Mouse (Mus musculus): Measurements from ENCODE around the gene Olfr1280. TPM values are rescaled to one million over a fixed set of nuclear protein-coding genes. Genes with fewer than 3 reads are reported as not detected.
"Not testable (repeated sequence)": the region's sequence is repeated elsewhere in the genome, so short reads cannot be mapped to it uniquely, and the experiment has no call there.

Olfr1280 gene
- polyA plus RNA-seq, 2 experiments: not detected

GRCm38 (mm10) chr2:111326220-111326619 is 12.4 kb downstream of the Olfr1280 start, which contains the start of gene Olfr1281:
TSS of gene Olfr1281 (plus strand) at chr2:111326520.
- Histone ChIP-seq H3K4me3 (ENCODE audit: insufficient read depth in 1 of 2, low read depth in 2 of 2, low read length in 2 of 2) (no peak within 1 kb of the TSS), H3K4me2 (ENCODE audit: low read depth) (no peak within 1 kb of the TSS), H3K27ac (no peak within 1 kb of the TSS), H3K27me3 (ENCODE audit: control insufficient read depth, insufficient read depth, low read length) (no peaks in the 10 kb centered on the region), H3K36me3 (replicated peaks; ENCODE audit: control insufficient read depth, insufficient read depth, low read depth) (no peaks in the 10 kb centered on the region), H3K4me1 (replicated peaks; ENCODE audit: control insufficient read depth in 2 of 2, insufficient read depth in 2 of 2, low read length in 1 of 2) (no peaks in the 10 kb centered on the region), H3K9me3 (ENCODE audit: control insufficient read depth, low read length) (no peaks in the 10 kb centered on the region), H3K9ac (replicated peaks) (no peak within 1 kb of the TSS)
- DNase-seq (ENCODE audit: low read depth in 3 of 3, low spot score in 3 of 3): no peak
- 42% methylated on average over 2 of the region's 2 CpGs for WGBS (ENCODE audit: insufficient replicate concordance)
- ATAC-seq (ENCODE audit: insufficient read depth): no peak
- TF ChIP-seq EP300 (IDR thresholded peaks at IDR 0.05; ENCODE audit: low read depth) (no peak), CTCF (IDR thresholded peaks at IDR 0.05; ENCODE audit: low read depth) (no peak)

DNA sequence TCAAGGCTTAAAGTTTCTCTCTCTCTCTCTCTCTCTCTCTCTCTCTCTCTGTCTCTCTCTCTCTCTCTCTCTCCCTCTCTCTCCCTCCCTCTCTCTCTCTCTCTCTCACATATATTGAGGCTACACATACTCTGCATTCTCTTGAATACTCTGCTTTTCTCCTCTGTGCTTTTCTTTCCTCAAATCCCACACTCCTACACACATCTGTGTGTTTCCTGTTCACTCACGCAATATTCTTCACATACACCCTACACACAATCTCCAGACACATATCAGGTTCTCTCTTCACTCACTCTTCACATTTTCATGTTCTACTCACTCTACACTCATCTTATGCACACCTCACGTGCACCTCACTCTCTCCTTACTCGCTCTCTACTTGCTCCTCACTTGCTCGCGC is 19.9 kb downstream of the Olfr1280 start:
- not testable (repeated sequence) for H3K4me1 ChIP-seq (replicated peaks; ENCODE audit: control insufficient read depth in 2 of 2, insufficient read depth in 2 of 2, low read length in 1 of 2); H3K36me3 ChIP-seq (replicated peaks; ENCODE audit: control insufficient read depth, insufficient read depth, low read depth); H3K9ac ChIP-seq (replicated peaks); H3K4me2 ChIP-seq (ENCODE audit: low read depth); ATAC-seq (ENCODE audit: insufficient read depth); DNase-seq (ENCODE audit: low read depth in 3 of 3, low spot score in 3 of 3); H3K27me3 ChIP-seq (ENCODE audit: control insufficient read depth, insufficient read depth, low read length); H3K9me3 ChIP-seq (ENCODE audit: control insufficient read depth, low read length); H3K4me3 ChIP-seq (ENCODE audit: insufficient read depth in 1 of 2, low read depth in 2 of 2, low read length in 2 of 2); H3K27ac ChIP-seq
- 69% methylated on average over 5 of the region's 5 CpGs for WGBS (ENCODE audit: insufficient replicate concordance)

- whole genome bisulfite sequencing (ENCODE audit: insufficient replicate concordance): 37% methylated on average over 2 of the region's 2 CpGs
- ATAC-seq (ENCODE audit: insufficient read depth): no peak
- no peak within 1 kb of the TSS for H3K27ac ChIP-seq
- H3K4me3 ChIP-seq (ENCODE audit: insufficient read depth in 1 of 2, low read depth in 2 of 2, low read length in 2 of 2): no peak within 1 kb of the TSS
- DNase-seq (ENCODE audit: low read depth in 3 of 3, low spot score in 3 of 3): no peak
- H3K4me1 ChIP-seq (replicated peaks; ENCODE audit: control insufficient read depth in 2 of 2, insufficient read depth in 2 of 2, low read length in 1 of 2): no peaks in the 10 kb centered on the region
- no peaks in the 10 kb centered on the region for H3K9me3 ChIP-seq (ENCODE audit: control insufficient read depth, low read length)
- no peaks in the 10 kb centered on the region for H3K27me3 ChIP-seq (ENCODE audit: control insufficient read depth, insufficient read depth, low read length)
- H3K36me3 ChIP-seq (replicated peaks; ENCODE audit: control insufficient read depth, insufficient read depth, low read depth): no peaks in the 10 kb centered on the region
- TF ChIP-seq EP300 (IDR thresholded peaks at IDR 0.05; ENCODE audit: low read depth) (no peak), CTCF (IDR thresholded peaks at IDR 0.05; ENCODE audit: low read depth) (no peak)
- no peak within 1 kb of the TSS for H3K4me2 ChIP-seq (ENCODE audit: low read depth)
- H3K9ac ChIP-seq (replicated peaks): no peak within 1 kb of the TSS
These were observed 22.2 kb downstream of the Olfr1280 start, which contains the start of gene Olfr1282 for GRCm38 (mm10) chr2:111335976-111336375. TSS of gene Olfr1282 (minus strand) at chr2:111336076.

DNA sequence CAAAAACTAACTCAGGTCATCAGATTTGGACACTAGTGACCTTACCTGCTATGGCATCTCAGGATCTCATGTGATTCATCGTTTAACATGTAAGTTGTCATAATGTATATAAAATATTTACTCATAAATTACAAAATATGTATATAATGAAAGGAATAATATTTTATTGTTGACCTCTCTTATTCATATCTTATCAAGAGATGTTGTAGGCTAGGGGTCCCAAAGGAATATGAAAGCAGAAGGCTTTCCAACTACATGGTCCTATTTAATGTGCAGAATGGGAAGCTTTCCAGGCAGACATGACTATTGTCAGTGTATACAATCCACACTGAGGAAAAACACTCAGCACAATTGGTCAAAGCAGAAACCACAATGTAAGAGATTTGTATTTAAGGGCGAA is 52.7 kb downstream of the Olfr1280 start, which contains the start of gene Olfr1283:
Gene Olfr1283 (plus strand): TSS at position 301 of the 400 bp plus-strand sequence.
- WGBS (ENCODE audit: insufficient replicate concordance): 43% methylated on average over 2 of the region's 2 CpGs
- H3K9ac ChIP-seq (replicated peaks): no peak within 1 kb of the TSS
- no peaks in the 10 kb centered on the region for H3K27me3 ChIP-seq (ENCODE audit: control insufficient read depth, insufficient read depth, low read length)
- ATAC-seq (ENCODE audit: insufficient read depth): no peak
- no peak within 1 kb of the TSS for H3K4me3 ChIP-seq (ENCODE audit: insufficient read depth in 1 of 2, low read depth in 2 of 2, low read length in 2 of 2)
- no peaks in the 10 kb centered on the region for H3K4me1 ChIP-seq (replicated peaks; ENCODE audit: control insufficient read depth in 2 of 2, insufficient read depth in 2 of 2, low read length in 1 of 2)
- no peaks in the 10 kb centered on the region for H3K9me3 ChIP-seq (ENCODE audit: control insufficient read depth, low read length)
- H3K4me2 ChIP-seq (ENCODE audit: low read depth): no peak within 1 kb of the TSS
- TF ChIP-seq CTCF (IDR thresholded peaks at IDR 0.05; ENCODE audit: low read depth) (no peak), EP300 (IDR thresholded peaks at IDR 0.05; ENCODE audit: low read depth) (no peak)
- no peak for DNase-seq (ENCODE audit: low read depth in 3 of 3, low spot score in 3 of 3)
- H3K36me3 ChIP-seq (replicated peaks; ENCODE audit: control insufficient read depth, insufficient read depth, low read depth): no peaks in the 10 kb centered on the region
- no peak within 1 kb of the TSS for H3K27ac ChIP-seq

DNA sequence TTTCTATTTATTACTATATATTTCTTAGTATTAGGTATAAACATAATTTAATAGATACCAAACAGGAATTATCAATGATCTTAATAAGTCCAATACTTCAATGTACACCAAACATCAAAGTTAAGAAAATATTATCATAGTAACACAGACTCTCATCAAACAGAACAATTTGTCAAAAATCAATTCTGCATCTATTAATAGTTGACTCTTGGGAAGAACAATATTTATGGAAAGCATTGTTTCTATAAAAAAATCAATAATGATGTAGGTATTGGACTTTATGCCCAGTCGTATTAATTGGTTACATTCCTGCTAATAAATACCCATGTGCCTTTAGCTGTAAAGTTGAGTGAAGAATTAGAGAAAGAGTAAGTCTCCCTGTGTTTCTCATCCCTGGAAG is 61.4 kb downstream of the Olfr1280 start, which contains the start of gene Olfr1284:
Gene Olfr1284 (plus strand): TSS at position 301 of the 400 bp plus-strand sequence.
- WGBS (ENCODE audit: insufficient replicate concordance): 69% methylated on average over 1 of the region's 1 CpGs
- TF ChIP-seq EP300 (IDR thresholded peaks at IDR 0.05; ENCODE audit: low read depth) (no peak), CTCF (IDR thresholded peaks at IDR 0.05; ENCODE audit: low read depth) (no peak)
- ATAC-seq (ENCODE audit: insufficient read depth): no peak

More for the DNA sequence above, 61.4 kb downstream of the Olfr1280 start, which contains the start of gene Olfr1284:
- Histone ChIP-seq H3K4me3 (ENCODE audit: insufficient read depth in 1 of 2, low read depth in 2 of 2, low read length in 2 of 2) (no peak within 1 kb of the TSS), H3K27ac (no peak within 1 kb of the TSS), H3K4me2 (ENCODE audit: low read depth) (no peak within 1 kb of the TSS), H3K4me1 (replicated peaks; ENCODE audit: control insufficient read depth in 2 of 2, insufficient read depth in 2 of 2, low read length in 1 of 2) (no peaks in the 10 kb centered on the region), H3K27me3 (ENCODE audit: control insufficient read depth, insufficient read depth, low read length) (no peaks in the 10 kb centered on the region), H3K9ac (replicated peaks) (no peak within 1 kb of the TSS), H3K36me3 (replicated peaks; ENCODE audit: control insufficient read depth, insufficient read depth, low read depth) (no peaks in the 10 kb centered on the region), H3K9me3 (ENCODE audit: control insufficient read depth, low read length) (no peaks in the 10 kb centered on the region)
- no peak for DNase-seq (ENCODE audit: low read depth in 3 of 3, low spot score in 3 of 3)

Other genes starting within 250 kb of the Olfr1280 start
- not detected in 2 replicates for gene Gm13941, start 208.0 kb upstream of the Olfr1280 start, polyA plus RNA-seq (2012; rRNA removed)
- gene Gm13941, start 208.0 kb upstream of the Olfr1280 start, polyA plus RNA-seq (2014; fragmentation: Nextera tagmentation; extraction: Ambion mirVana): not detected in 2 replicates
- not detected in 2 replicates for gene Gm15130, start 161.1 kb upstream of the Olfr1280 start, polyA plus RNA-seq (2012; rRNA removed)
- gene Gm15130, start 161.1 kb upstream of the Olfr1280 start, polyA plus RNA-seq (2014; fragmentation: Nextera tagmentation; extraction: Ambion mirVana): not detected in 2 replicates
- not detected in 2 replicates for gene 4930430A15Rik, start 84.4 kb upstream of the Olfr1280 start, polyA plus RNA-seq (2012; rRNA removed)
- not detected in 2 replicates for gene 4930430A15Rik, start 84.4 kb upstream of the Olfr1280 start, polyA plus RNA-seq (2014; fragmentation: Nextera tagmentation; extraction: Ambion mirVana)
- gene Olfr1275, start 78.7 kb upstream of the Olfr1280 start, polyA plus RNA-seq (2012; rRNA removed): not detected in 2 replicates
- not detected in 2 replicates for gene Olfr1275, start 78.7 kb upstream of the Olfr1280 start, polyA plus RNA-seq (2014; fragmentation: Nextera tagmentation; extraction: Ambion mirVana)
- not detected in 2 replicates for gene Olfr1276, start 59.5 kb upstream of the Olfr1280 start, polyA plus RNA-seq (2012; rRNA removed)
- gene Olfr1276, start 59.5 kb upstream of the Olfr1280 start, polyA plus RNA-seq (2014; fragmentation: Nextera tagmentation; extraction: Ambion mirVana): not detected in 2 replicates
- not detected in 2 replicates for gene Olfr1277, start 39.9 kb upstream of the Olfr1280 start, polyA plus RNA-seq (2012; rRNA removed)
- gene Olfr1277, start 39.9 kb upstream of the Olfr1280 start, polyA plus RNA-seq (2014; fragmentation: Nextera tagmentation; extraction: Ambion mirVana): not detected in 2 replicates
- gene Olfr1278, start 23.9 kb upstream of the Olfr1280 start, polyA plus RNA-seq (2012; rRNA removed): not detected in 2 replicates
- not detected in 2 replicates for gene Olfr1278, start 23.9 kb upstream of the Olfr1280 start, polyA plus RNA-seq (2014; fragmentation: Nextera tagmentation; extraction: Ambion mirVana)
- not detected in 2 replicates for gene Olfr1279, start 13.4 kb upstream of the Olfr1280 start, polyA plus RNA-seq (2012; rRNA removed)
- gene Olfr1279, start 13.4 kb upstream of the Olfr1280 start, polyA plus RNA-seq (2014; fragmentation: Nextera tagmentation; extraction: Ambion mirVana): not detected in 2 replicates
- gene Olfr1281, start 12.5 kb downstream of the Olfr1280 start, polyA plus RNA-seq (2012; rRNA removed): not detected in 2 replicates
- gene Olfr1281, start 12.5 kb downstream of the Olfr1280 start, polyA plus RNA-seq (2014; fragmentation: Nextera tagmentation; extraction: Ambion mirVana): not detected in 2 replicates
- gene Olfr1282, start 22.1 kb downstream of the Olfr1280 start, polyA plus RNA-seq (2012; rRNA removed): not detected in 2 replicates
- not detected in 2 replicates for gene Olfr1282, start 22.1 kb downstream of the Olfr1280 start, polyA plus RNA-seq (2014; fragmentation: Nextera tagmentation; extraction: Ambion mirVana)
- not detected in 2 replicates for gene Olfr1283, start 52.8 kb downstream of the Olfr1280 start, polyA plus RNA-seq (2012; rRNA removed)
- not detected in 2 replicates for gene Olfr1283, start 52.8 kb downstream of the Olfr1280 start, polyA plus RNA-seq (2014; fragmentation: Nextera tagmentation; extraction: Ambion mirVana)
- gene Olfr1284, start 61.5 kb downstream of the Olfr1280 start, polyA plus RNA-seq (2012; rRNA removed): not detected in 2 replicates
- gene Olfr1284, start 61.5 kb downstream of the Olfr1280 start, polyA plus RNA-seq (2014; fragmentation: Nextera tagmentation; extraction: Ambion mirVana): not detected in 2 replicates
- not detected in 2 replicates for gene Olfr1286, start 109.1 kb downstream of the Olfr1280 start, polyA plus RNA-seq (2012; rRNA removed)
- not detected in 2 replicates for gene Olfr1286, start 109.1 kb downstream of the Olfr1280 start, polyA plus RNA-seq (2014; fragmentation: Nextera tagmentation; extraction: Ambion mirVana)
- not detected in 2 replicates for gene Olfr1287, start 135.1 kb downstream of the Olfr1280 start, polyA plus RNA-seq (2012; rRNA removed)
- not detected in 2 replicates for gene Olfr1287, start 135.1 kb downstream of the Olfr1280 start, polyA plus RNA-seq (2014; fragmentation: Nextera tagmentation; extraction: Ambion mirVana)
- gene Olfr1288, start 160.1 kb downstream of the Olfr1280 start, polyA plus RNA-seq (2012; rRNA removed): not detected in 2 replicates
- not detected in 2 replicates for gene Olfr1288, start 160.1 kb downstream of the Olfr1280 start, polyA plus RNA-seq (2014; fragmentation: Nextera tagmentation; extraction: Ambion mirVana)
- not detected in 2 replicates for gene Olfr1289, start 166.8 kb downstream of the Olfr1280 start, polyA plus RNA-seq (2012; rRNA removed)
- gene Olfr1289, start 166.8 kb downstream of the Olfr1280 start, polyA plus RNA-seq (2014; fragmentation: Nextera tagmentation; extraction: Ambion mirVana): not detected in 2 replicates
- gene Olfr1290, start 179.8 kb downstream of the Olfr1280 start, polyA plus RNA-seq (2012; rRNA removed): not detected in 2 replicates
- gene Olfr1290, start 179.8 kb downstream of the Olfr1280 start, polyA plus RNA-seq (2014; fragmentation: Nextera tagmentation; extraction: Ambion mirVana): not detected in 2 replicates
- gene Olfr1291-ps1, start 183.2 kb downstream of the Olfr1280 start, polyA plus RNA-seq (2012; rRNA removed): not detected in 2 replicates
- not detected in 2 replicates for gene Olfr1291-ps1, start 183.2 kb downstream of the Olfr1280 start, polyA plus RNA-seq (2014; fragmentation: Nextera tagmentation; extraction: Ambion mirVana)
- gene Olfr1293-ps, start 211.2 kb downstream of the Olfr1280 start, polyA plus RNA-seq (2012; rRNA removed): not detected in 2 replicates
- gene Olfr1293-ps, start 211.2 kb downstream of the Olfr1280 start, polyA plus RNA-seq (2014; fragmentation: Nextera tagmentation; extraction: Ambion mirVana): not detected in 2 replicates
- gene Olfr1294, start 226.3 kb downstream of the Olfr1280 start, polyA plus RNA-seq (2012; rRNA removed): not detected in 2 replicates
- not detected in 2 replicates for gene Olfr1294, start 226.3 kb downstream of the Olfr1280 start, polyA plus RNA-seq (2014; fragmentation: Nextera tagmentation; extraction: Ambion mirVana)

Data from liver, embryonic 14.5 days (tissue).